Mouse (Mus musculus): ENCODE measurements at regions not wholly inside any gene's neighbourhood (a gene's known extent, or its start where the extent isn't known, plus 50 kb on each side); places are given as distances from the start of the nearest gene placed in this dataset.

GRCm38 (mm10) chr3:66592259-66592658, 295.6 kb upstream of the Veph1 start:
- CTCF ChIA-PET, result interaction anchor here in 1 of 4 experiments (0.6 kb wide), 1 partner anchor 181 kb away, joined by 3 read pairs; no protein-coding TSS in a partner anchor

GRCm38 (mm10) chr3:66590775-66591174, 294.1 kb upstream of the Veph1 start:
- POLR2A ChIA-PET, result interaction anchor here in 1 of 4 experiments (0.6 kb wide), 1 partner anchor 60 kb away, joined by 7 read pairs; no protein-coding TSS in a partner anchor
- CTCF ChIA-PET, result interaction anchor here in 3 of 4 experiments (0.6 to 1.6 kb wide), 5 partner anchors 180 to 623 kb away, joined by 3 to 11 read pairs (median 5); no protein-coding TSS in a partner anchor

More at GRCm38 (mm10) chr3:66592259-66592658, 295.6 kb upstream of the Veph1 start:
- POLR2A ChIA-PET, result no interaction called here

- POLR2A ChIA-PET, result no interaction called here
- CTCF ChIA-PET, result interaction anchor here in 2 of 4 experiments (0.6 kb wide), 3 partner anchors 180 to 1902 kb away, joined by 3 to 5 read pairs (median 5); no protein-coding TSS in a partner anchor
Measured at GRCm38 (mm10) chr3:66589483-66589882, 292.8 kb upstream of the Veph1 start.

DNA sequence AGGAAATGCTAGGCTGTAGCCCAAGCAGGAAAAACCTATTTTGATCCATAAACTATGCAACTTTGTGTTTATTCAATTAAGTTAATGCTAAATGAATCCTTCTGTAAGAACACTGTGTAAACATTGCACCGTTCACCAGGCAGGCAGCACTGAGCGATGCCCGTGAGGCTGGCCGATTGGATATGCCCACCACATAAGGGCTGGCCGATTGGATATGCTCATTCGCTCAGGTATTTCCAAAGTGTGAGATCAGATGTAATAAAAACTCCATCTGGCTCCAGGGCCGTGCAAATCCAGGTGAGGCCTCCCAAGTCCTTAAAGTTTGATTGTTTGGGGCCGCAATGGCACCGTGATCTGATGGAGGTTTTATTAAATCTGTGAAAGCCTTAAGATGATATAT, 288.2 kb upstream of the Veph1 start:
- ChIA-PET POLR2A (no interaction called here), CTCF (no interaction called here)

- ChIA-PET CTCF (interaction anchor here in 1 of 4 experiments (0.6 kb wide), 1 partner anchor 144 kb away, joined by 4 read pairs; no protein-coding TSS in a partner anchor), POLR2A (no interaction called here)
Measured at GRCm38 (mm10) chr3:66584101-66584500, 287.5 kb upstream of the Veph1 start.

GRCm38 (mm10) chr3:66576659-66577058, 280.0 kb upstream of the Veph1 start:
- CTCF ChIA-PET, result interaction anchor here in 1 of 4 experiments (0.6 kb wide), 1 partner anchor 153 kb away, joined by 3 read pairs; no protein-coding TSS in a partner anchor
- POLR2A ChIA-PET, result no interaction called here

GRCm38 (mm10) chr3:66574321-66574720, 277.7 kb upstream of the Veph1 start:
- CTCF ChIA-PET, result interaction anchor here in 1 of 4 experiments (0.6 kb wide), 1 partner anchor 10 kb away, joined by 5 read pairs; no protein-coding TSS in a partner anchor
- POLR2A ChIA-PET, result interaction anchor here in 1 of 4 experiments (0.6 to 1.2 kb wide), 3 partner anchors 9 to 77 kb away, joined by 3 to 4 read pairs (median 3); no protein-coding TSS in a partner anchor

- ChIA-PET CTCF (interaction anchor here in 1 of 4 experiments (0.5 kb wide), 1 partner anchor 163 kb away, joined by 3 read pairs; no protein-coding TSS in a partner anchor), POLR2A (no interaction called here)
Measured at GRCm38 (mm10) chr3:66572887-66573519, 276.4 kb upstream of the Veph1 start.

- POLR2A ChIA-PET, result interaction anchor here in 1 of 4 experiments (0.6 kb wide), 1 partner anchor 61 kb away, joined by 3 read pairs; no protein-coding TSS in a partner anchor
Measured at GRCm38 (mm10) chr3:66570342-66570741, 273.7 kb upstream of the Veph1 start.

DNA sequence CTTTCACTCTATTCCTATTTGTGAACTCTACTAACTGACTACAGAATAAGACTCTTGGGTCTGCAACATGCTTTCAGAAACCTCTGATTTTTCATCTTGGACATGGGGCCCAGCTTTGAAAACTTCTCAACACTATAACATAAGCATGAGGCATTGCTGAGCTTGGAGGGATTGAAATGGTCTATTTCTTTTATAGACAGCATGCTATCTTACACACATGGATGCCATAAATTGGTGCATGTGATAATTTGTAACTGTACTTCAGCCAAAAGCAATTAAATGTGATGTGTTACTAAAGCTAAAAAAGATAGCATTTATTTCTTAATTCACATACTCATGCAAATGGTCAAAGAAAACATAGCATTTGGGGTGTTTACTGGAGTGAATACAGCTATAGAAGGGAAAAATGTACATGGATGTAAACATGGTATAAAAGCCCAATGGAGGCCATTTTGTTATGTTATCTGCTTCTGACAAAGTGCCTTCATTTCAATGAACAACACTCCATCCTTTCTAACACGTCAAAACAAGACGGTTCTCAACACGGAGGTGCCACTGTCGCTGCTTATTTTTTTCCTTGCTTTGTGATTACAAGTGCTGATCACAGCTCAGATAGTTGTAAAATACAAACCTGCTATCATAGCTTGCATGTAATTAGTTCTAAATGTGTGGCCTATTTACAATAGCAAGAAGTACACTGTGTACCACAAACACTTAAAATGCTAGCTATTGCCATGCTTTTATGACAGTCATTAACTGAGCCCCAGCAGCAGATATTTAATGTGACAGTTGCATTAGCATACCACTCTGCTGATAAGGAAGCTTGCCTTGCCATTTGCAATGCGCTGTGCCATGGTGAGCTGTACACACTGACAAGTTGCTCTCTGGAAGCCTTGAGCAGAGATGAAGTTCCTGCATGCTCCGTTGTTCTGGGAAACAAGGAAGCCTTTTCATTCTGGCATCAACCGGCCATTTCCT, 267.9 kb upstream of the Veph1 start:
- CTCF ChIA-PET, result interaction anchor here in 2 of 4 experiments (0.5 to 0.9 kb wide), 2 partner anchors 9 to 154 kb away, joined by 4 to 5 read pairs; no protein-coding TSS in a partner anchor
- POLR2A ChIA-PET, result interaction anchor here in 1 of 4 experiments (0.6 kb wide), 1 partner anchor 9 kb away, joined by 3 read pairs; no protein-coding TSS in a partner anchor

More at GRCm38 (mm10) chr3:66570342-66570741, 273.7 kb upstream of the Veph1 start:
- CTCF ChIA-PET, result interaction anchor here (0.6 to 0.7 kb wide), 8 partner anchors 9 to 749 kb away, joined by 3 to 6 read pairs (median 3); no protein-coding TSS in a partner anchor

- CTCF ChIA-PET, result interaction anchor here in 1 of 4 experiments (1.0 kb wide), 1 partner anchor 153 kb away, joined by 3 read pairs; no protein-coding TSS in a partner anchor
- POLR2A ChIA-PET, result no interaction called here
Measured at GRCm38 (mm10) chr3:66563329-66563728, 266.7 kb upstream of the Veph1 start.

DNA sequence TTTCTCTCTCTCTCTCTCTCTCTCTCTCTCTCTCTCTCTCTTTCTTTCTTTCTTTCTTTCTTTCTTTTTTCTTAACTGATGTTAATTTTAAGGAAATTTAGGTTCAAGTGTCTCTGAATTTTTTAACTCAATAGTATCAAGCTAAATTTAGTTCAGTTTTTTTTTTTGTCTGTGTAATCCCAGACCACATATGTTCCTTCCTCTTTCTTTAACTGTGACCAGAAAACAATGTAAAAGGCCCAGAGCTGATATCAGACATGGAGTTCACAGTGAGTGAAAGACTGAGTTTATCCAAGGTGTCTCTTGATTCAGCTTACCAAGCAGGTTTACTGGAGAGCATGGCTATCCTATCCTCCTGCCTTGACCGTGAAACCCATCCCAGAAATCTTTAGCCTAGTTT, 258.9 kb upstream of the Veph1 start:
- CTCF ChIA-PET, result no interaction called here
- POLR2A ChIA-PET, result no interaction called here

- ChIA-PET POLR2A (no interaction called here), CTCF (no interaction called here)
Measured at GRCm38 (mm10) chr3:66550920-66551319, 254.3 kb upstream of the Veph1 start.

- POLR2A ChIA-PET, result no interaction called here
- CTCF ChIA-PET, result no interaction called here
Measured at GRCm38 (mm10) chr3:66546576-66546975, 249.9 kb upstream of the Veph1 start.

- ChIA-PET POLR2A (no interaction called here), CTCF (no interaction called here)
Measured at GRCm38 (mm10) chr3:66544139-66544933, 247.7 kb upstream of the Veph1 start.

DNA sequence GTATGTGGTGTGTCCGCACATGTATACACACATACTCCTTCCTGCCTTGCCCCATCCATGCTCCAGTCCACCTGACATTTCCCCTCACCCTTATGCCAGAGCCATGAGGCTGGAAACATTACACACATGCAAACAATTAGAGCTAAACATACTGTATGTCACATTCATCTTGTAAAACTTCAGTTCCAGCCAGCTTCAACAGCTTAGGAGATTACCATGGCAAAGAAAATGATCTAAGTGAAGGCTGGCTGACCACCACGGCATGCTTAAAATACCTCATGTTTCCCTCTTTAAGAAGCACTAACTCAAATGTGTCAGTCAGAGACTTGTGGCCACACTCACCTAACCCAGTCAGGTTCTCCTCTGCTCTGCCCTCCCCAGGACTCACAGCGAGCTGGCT, 246.2 kb upstream of the Veph1 start:
- CTCF ChIA-PET, result no interaction called here
- POLR2A ChIA-PET, result no interaction called here

DNA sequence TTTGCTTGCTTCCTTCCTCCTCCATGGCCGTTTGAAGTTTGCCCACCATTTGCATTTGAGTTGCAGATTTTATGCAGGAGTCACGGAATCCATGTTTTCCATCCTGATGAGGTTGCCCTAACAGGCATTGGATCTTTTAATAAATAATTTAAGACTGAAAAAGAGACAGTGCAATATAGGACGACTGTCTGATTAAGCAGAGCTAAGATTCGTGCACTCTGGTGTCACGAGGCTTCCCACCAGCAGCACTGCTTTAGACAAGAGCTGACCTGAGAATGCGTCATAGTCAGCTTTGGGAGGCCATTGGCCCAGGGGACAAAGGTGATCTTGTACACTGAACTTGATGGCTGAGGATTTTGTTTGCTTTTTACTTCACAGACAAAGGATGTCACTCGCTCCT, 241.3 kb upstream of the Veph1 start:
- POLR2A ChIA-PET, result no interaction called here
- CTCF ChIA-PET, result no interaction called here

DNA sequence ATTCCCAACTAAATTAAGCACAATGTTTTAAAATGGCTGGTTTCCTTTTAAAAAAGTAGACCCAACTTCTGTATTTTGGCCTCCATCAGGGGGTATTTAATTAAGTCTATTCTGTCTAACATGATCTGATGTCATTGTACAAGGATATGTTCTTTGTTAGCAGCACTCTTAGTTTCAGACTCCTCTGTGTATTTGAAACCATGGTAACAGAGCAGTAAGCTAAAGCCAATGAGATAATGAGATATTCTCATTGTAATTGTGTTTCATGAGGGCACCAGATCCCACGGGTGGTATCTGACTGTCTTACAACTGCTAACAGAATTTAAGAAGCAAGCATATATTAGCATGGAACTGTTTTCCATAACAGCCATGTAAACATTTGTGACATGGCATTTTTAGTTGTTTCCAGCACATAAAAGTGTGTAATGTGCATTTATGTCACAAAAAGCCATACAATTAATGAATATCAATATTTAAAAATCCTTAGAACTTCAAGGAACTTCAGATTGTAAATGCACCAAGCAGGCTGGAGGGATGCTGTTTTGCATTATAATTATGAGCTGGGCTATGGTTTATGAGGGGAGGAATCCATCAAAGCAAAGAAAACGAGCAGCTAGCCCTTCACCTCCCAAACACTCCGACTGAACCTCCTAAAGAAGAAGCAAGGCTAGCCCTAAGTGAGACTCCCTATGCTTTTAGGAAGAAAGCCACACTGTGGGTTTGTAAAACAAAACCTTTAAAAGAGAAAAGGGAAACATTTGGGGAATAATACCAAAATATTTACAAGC, 240.7 kb upstream of the Veph1 start:
- POLR2A ChIA-PET, result no interaction called here

More for the DNA sequence above, 240.7 kb upstream of the Veph1 start:
- CTCF ChIA-PET, result no interaction called here
